Mouse (Mus musculus) splenic B cell, adult 2 months (primary cell): ENCODE measurements at regions not wholly inside any gene's neighbourhood (a gene's known extent, or its start where the extent isn't known, plus 50 kb on each side); places are given as distances from the start of the nearest gene placed in this dataset.
A peak's percentile ranks its signal among the peaks of the same experiment; 100 is the strongest.

Experiments used
- DNase-seq: peaks from one replicate; pipeline ENCODE4 v3.0.0-alpha.2; 2011; ENCODE audit warnings: low read depth, low spot score
- H3K27me3 ChIP-seq: 2 replicates; pipeline ENCODE4 v1.6.1; 2012; ENCODE audit warnings: mild to moderate bottlenecking, low read length, moderate library complexity, mixed read lengths; ENCODE audit not compliant: control insufficient read depth, poor library complexity, insufficient read depth, severe bottlenecking
- H3K36me3 ChIP-seq: 2 replicates; pipeline ENCODE4 v1.6.1; 2012; ENCODE audit warnings: mild to moderate bottlenecking, low read length, moderate library complexity, mixed read lengths; ENCODE audit not compliant: control insufficient read depth, poor library complexity, insufficient read depth, severe bottlenecking

DNA sequence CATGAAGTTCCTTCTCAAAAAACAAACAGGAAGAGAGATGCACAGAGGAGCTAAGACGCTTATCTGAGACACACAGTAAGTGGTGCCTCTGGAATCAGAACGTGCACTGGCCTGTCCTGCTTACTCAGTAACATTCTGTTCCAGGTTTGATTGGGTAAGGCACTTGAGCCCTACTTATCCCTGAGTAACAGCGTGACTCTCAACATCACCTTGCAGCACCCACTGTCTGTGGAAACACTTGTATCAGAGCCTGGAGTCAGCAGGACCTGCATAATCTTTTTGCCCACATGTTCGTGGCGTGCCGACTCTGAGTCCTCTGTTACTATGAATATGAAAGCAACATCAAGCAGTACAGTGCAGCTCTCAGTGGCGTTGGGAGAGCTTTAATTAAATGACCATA, 76.4 kb upstream of the Serbp1 start:
- no peaks in the 10 kb centered on the region for H3K27me3 ChIP-seq
- no peaks in the 10 kb centered on the region for H3K36me3 ChIP-seq
- DNase-seq, result no peak

DNA sequence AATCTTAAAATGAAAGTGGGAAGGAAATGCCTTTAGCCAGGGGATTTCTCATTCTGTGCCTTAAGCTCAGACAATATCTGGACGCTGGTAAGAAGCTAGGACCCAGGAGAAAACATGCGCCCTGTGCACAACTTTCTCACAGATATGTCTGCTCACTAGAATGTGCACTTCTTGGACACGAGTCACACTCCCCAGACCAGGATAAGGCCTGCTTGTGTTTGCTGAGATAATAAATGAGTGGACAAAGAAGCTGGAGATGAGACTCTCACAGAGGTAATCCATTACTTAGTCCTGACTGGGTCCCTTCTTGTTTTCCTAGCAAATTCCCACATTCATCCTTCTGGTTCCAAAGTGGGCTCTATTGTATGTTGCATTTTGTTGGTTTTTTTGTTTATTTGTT, 77.4 kb upstream of the Serbp1 start:
- no peak for DNase-seq
- Histone ChIP-seq H3K27me3 (no peaks in the 10 kb centered on the region), H3K36me3 (no peaks in the 10 kb centered on the region)

DNA sequence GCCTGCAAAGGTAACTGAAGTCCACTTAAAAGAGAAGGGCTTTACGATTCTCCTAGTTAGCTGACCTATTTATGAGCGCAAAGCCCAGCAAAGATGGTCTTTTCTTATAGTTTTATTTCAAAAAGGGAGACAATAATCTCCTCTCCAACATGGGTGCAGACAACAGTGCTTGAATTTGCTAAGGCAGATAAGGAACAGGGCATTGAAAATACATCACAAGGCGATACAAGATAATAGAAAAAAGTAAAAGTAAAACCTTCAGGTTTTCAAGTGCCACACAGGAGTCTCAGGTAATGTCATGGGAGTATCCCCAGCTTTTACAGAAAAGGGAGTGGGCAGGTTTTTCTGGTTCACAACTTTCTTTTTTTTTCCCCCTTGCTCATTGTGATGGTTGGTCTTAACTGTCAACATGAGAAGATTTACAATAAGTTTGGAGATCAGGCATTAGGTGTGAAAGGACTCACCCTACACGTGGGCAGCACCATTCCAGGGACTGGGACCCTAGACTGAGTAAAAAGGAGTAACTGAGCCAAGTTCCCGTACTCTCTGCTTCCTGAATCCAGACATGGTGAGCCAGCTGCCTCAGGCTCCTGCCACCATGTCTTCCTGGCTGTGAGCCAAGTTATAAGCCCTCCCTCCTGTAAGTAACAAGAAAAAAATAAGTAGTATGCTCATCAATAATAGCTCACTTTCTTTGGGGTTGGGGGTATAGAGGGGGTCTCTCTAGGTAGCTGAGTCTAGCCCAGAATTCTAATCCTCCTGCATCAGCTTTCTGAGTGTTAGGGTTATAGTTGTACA, 78.1 kb upstream of the Serbp1 start:
- no peaks in the 10 kb centered on the region for H3K36me3 ChIP-seq
- DNase-seq, result no peak
- H3K27me3 ChIP-seq, result no peaks in the 10 kb centered on the region

DNA sequence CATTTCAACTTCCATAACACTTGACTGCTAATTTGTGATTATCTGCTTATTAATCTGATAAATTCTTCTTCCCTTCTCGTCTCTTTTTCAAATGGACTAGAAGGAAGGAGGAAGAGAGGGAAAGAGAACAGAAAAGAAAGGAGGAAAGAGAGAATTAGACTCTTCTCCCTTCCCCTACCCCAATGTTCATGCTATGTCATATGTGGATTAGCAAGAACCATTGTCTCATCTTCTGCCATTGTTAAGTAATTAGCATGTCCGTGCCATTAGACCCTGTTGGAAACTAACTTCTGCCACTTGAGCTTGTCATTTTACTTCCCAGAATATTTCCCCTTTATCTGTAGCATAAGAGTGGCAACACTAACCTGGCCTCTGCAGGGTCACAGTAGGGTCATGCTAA, 78.8 kb upstream of the Serbp1 start:
- DNase-seq, result no peak
- no peaks in the 10 kb centered on the region for H3K36me3 ChIP-seq
- H3K27me3 ChIP-seq, result no peaks in the 10 kb centered on the region

DNA sequence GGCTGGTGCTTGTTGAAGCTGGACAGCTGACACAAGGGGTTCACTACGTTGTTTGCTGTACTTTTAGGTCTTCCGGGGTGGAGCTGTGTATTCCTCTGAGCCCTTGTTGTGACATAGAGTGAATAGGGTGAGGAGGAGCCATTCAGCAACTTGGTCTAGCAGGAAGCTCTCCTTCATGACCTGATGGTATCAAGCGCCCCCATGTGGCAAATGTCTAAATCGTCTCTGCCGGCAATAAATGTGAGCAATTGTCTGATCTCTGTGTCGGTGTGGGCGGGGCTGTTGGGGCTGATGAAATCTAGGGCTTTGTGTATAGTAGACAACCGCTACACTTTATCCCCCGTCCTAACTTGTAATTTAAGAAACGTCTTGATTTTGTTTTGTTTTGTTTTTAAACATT, 79.2 kb upstream of the Serbp1 start:
- H3K36me3 ChIP-seq, result no peaks in the 10 kb centered on the region
- H3K27me3 ChIP-seq, result no peaks in the 10 kb centered on the region

DNA sequence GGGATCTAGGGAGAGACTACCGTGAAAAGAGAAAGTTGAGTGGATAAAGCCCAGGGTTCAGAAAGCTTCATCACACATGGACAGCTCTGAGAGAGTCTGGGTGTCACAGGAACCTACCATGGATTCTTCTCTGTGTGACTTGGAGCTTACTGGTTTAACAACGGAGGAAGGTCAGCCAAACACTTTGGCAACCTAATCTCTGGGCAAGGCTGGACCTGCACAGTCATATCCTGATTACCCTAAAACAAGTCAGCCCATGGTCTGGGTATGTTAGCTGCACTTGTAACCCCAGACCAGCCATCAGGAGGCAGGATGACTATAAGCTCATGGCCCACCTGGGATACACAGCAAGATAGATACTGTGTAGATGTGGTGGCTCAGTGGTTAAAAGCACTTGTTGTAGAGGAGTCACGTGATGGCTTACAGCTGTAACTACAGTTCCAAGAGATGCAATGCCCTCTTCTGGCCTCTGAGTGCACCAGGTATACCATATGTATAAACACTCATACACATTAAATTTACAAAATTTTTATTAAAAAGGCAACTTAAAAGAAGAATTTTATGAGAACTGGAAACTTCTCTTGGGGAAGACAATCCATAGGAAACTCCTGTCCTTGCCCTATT, 85.0 kb upstream of the Serbp1 start:
- peak; percentile 19 for DNase-seq
- H3K36me3 ChIP-seq, result no peaks in the 10 kb centered on the region

More for the DNA sequence above, 79.2 kb upstream of the Serbp1 start:
- DNase-seq, result peak; percentile 91

DNA sequence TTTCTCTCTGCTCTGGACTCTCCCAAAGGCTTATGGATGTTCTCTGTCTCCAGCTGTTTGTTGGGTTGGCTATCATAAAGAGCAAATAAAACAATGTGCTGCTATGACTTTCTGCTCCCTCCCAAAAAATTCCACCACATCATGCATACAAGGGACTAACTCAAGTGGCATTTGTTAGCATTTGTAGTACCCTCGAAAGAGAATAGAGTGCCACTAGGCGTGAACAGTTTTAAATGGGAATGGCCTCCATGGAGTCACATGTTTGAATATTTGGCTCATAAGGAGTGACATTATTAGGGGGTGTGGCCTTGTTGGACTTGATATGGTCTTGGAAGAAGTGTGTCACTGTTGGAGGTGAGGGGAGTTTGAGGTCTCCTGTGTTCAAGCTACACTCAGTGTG, 86.5 kb upstream of the Serbp1 start:
- H3K27me3 ChIP-seq, result no peaks in the 10 kb centered on the region

More for the DNA sequence above, 85.0 kb upstream of the Serbp1 start:
- no peaks in the 10 kb centered on the region for H3K27me3 ChIP-seq

DNA sequence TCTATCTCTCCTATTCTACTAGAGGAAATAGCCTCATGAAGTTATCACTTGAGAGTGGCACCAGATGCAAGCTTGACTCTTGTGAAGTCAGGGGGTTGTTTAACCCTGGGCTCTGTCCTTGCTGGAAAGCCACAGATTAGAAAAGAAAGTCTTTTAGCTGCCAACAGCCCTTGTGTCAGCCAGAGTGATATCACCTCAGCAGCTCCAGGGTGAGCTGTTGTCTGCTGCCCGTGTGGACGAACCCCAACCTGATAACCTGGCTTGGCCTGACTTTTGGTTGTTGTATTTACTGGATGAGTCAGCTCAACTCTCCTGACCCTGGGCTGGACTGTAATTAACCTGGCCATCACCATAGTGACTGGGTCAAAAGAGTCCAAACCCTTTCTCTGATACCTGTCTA, 88.6 kb upstream of the Serbp1 start:
- H3K36me3 ChIP-seq, result no peaks in the 10 kb centered on the region
- DNase-seq, result no peak

More for the DNA sequence above, 86.5 kb upstream of the Serbp1 start:
- H3K36me3 ChIP-seq, result no peaks in the 10 kb centered on the region
- no peak for DNase-seq

DNA sequence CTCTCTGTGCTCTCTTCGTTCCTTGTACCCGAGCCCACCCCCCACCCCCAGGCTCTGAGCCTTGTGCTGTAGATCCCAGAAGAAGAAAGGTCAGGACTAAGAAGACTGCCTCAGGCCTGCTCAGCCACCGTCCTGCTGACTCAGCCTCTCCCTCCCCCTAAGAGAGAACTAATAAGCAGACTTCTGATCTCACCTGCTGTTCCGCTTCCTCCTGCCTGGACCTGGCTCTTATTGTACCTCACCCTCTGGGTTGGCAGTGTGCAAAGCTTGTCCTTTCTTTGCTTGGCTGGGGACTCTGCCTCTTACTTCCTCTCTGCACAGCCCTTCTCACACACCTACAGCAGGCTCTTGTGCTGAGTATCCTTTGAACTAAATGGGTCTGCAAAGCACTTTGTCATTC, 91.3 kb upstream of the Serbp1 start:
- H3K27me3 ChIP-seq, result no peaks in the 10 kb centered on the region
- DNase-seq, result peak; percentile 10
- H3K36me3 ChIP-seq, result no peaks in the 10 kb centered on the region

More for the DNA sequence above, 88.6 kb upstream of the Serbp1 start:
- no peaks in the 10 kb centered on the region for H3K27me3 ChIP-seq

DNA sequence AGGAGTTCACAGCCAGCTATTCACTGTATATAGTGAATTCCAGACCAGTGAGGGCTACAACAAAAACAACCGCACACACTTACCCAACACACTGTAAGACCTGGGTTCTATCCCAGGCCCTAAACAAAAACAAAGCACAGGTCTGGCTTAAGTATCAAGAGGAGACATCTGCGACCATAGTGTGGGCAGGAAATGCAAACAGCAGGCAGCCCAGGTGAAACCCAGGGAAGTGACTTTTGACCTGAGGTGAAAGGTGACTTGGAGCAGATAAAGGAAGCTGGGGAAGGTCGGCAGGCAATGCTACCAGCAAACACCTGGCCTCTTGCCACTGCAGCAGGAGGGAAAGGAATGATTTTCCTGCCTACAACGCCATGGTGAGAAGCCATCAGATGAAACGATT, 92.0 kb upstream of the Serbp1 start:
- H3K36me3 ChIP-seq, result no peaks in the 10 kb centered on the region

DNA sequence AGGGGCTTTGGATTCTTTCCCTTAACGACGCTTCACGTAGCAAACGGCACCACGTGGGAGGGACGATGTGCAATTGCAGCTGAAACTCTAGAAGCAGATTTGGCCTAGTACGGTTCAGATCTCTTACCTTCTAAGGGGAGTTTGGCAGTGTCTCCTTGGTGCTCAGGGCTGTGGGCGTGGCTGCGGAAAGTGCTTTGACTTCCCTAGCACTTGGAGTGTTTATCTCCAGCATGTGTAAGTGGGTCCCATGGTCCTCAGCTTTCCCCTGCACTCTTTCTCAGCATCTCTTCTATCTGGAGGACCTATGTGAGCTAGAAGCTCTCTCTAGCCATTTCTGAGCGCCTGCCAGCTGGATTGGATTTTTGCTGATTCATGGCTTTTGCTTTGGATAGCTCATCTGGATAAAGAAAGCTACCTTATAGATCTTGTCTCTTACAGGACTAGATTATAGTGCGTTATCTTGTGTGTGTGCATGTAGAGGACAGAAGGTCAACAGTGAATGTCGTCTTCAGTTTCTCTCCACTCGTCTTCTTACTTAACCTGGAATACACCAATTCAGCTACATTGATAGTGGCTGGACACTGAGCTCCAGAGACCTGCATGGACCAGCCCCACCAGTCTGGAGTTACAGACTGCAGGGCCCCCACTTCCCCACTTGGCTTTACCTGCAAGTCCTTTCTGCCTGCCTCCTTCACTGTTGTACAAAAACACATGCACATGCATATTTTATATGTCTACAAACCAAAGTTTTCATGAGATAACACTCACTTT, 92.8 kb upstream of the Serbp1 start:
- DNase-seq, result no peak
- Histone ChIP-seq H3K27me3 (no peaks in the 10 kb centered on the region), H3K36me3 (no peaks in the 10 kb centered on the region)

More for the DNA sequence above, 92.0 kb upstream of the Serbp1 start:
- DNase-seq, result no peak
- H3K27me3 ChIP-seq, result no peaks in the 10 kb centered on the region

DNA sequence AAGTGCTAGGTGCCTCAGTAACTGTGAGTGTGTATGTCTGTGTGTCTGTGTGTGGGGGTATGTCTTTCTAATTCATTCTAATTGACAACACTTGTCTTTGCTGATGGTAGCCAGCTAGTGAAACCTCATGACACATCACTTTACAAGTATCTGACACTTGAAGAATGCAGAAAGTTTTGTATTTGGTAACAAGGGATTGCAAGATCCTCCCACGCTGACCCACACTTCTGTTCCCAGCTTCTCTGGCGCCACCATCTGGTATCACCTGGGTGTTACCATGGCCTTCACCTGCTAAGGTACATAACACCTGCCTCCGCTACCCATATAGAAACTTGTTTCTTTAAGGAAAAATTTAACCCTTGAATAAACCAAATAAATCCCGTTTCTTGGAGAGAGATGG, 95.8 kb upstream of the Serbp1 start:
- H3K36me3 ChIP-seq, result no peaks in the 10 kb centered on the region
- DNase-seq, result peak; percentile 80
- H3K27me3 ChIP-seq, result no peaks in the 10 kb centered on the region

DNA sequence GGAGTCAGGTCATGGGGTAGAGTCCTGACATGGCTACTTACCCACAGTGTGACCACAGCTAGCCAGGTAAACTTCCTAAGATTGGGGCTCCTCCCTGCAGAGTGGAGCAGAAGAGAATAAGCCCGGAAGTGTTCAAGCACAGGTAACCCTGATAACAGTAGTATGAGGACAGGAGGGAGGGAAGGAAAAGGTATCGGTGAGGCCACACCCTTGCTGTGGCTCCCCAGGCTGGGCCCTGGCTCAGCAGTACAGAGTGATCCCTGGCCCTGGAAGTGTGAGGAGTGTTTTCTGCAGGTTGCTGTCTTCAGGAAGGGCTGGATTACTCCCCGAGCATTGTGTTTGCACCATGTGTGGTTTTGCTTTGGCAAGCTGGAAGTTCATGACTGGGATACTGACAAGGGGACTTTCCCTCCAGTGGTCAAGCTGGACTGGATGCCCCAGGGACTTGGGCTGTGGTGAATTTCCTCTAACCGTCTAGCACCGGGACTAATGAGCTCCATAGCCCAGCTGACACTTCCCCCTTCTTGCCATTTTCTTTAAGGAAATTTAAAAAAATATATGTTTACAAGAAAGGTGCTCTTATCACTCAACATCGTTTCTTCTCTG, 97.2 kb upstream of the Serbp1 start:
- no peaks in the 10 kb centered on the region for H3K36me3 ChIP-seq
- no peaks in the 10 kb centered on the region for H3K27me3 ChIP-seq
- no peak for DNase-seq

DNA sequence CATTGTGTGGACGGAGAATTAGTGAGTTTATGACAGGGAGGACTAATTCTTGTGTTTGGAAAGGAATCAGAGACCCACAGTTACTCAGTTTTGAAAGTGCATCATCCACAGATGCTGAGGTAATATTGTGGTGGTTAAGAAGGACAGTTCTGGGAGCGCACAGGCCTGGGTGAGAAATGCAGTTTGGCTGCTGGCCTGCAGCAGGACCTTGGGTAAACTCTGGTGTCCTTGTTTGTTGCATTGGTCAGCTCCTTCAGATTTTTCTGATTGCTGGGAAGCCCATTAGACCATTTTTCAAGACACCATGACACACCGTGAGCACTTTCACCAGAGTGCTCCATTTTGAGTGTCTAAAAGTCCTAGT, 99.0 kb upstream of the Serbp1 start:
- H3K36me3 ChIP-seq, result no peaks in the 10 kb centered on the region
- DNase-seq, result no peak
- H3K27me3 ChIP-seq, result no peaks in the 10 kb centered on the region
